In genomic region chr2:70127351-70128148, GRCm38 (mm10) we compare ENCODE assay signal across 7 mouse cellular contexts.
A peak's percentile ranks its signal among the peaks of the same experiment; 100 is the strongest.
DNase-seq lines count a peak whose midpoint lies in the region; ATAC-seq and TF ChIP-seq lines count a peak whose summit lies in the region.

No protein-coding gene starts in this region.

- no peak for TF ChIP-seq POLR2A in limb, embryonic 14.5 days (IDR thresholded peaks at IDR 0.05; ENCODE audit: borderline replicate concordance, extremely low read depth, insufficient read depth, insufficient read length)

- H3K27me3 ChIP-seq in lung, embryonic 16.5 days (ENCODE audit: control insufficient read depth, insufficient read depth, low read depth, low read length): no peaks in the 10 kb centered on the region
- H3K27me3 ChIP-seq in forebrain, embryonic 11.5 days (ENCODE audit: control insufficient read depth, insufficient read depth, low read length): peaks cover 2% of the 10 kb centered on the region; the same call in 1 of the 2 replicates
- 0 out of 2 replicates have a peak, but pooled peaks cover 9% of the 10 kb centered on the region for H3K27me3 ChIP-seq in limb, embryonic 14.5 days (ENCODE audit: control insufficient read depth, insufficient read depth, low read length)
- no peaks in the 10 kb centered on the region; the same call in none of the 2 replicates for H3K27me3 ChIP-seq in stomach, embryonic 16.5 days (ENCODE audit: control insufficient read depth, insufficient read depth, low read length)

- WGBS in lung, embryonic 16.5 days: 16% methylated on average over 21 of the region's 21 CpGs
- WGBS in forebrain, embryonic 11.5 days: 5% methylated on average over 21 of the region's 21 CpGs
- WGBS in limb, embryonic 14.5 days: 15% methylated on average over 21 of the region's 21 CpGs
- 14% methylated on average over 21 of the region's 21 CpGs for WGBS in stomach, embryonic 16.5 days

- DNase-seq in lung, postnatal 10 days: no peak
- DNase-seq in forebrain, embryonic 11.5 days (ENCODE audit: low spot score): peak; percentile 61
- no peak for DNase-seq in limb, embryonic 14.5 days (ENCODE audit: low spot score)
- DNase-seq in thymus, postnatal 10 days (ENCODE audit: low spot score in 2 of 2): no peak
- no peak for DNase-seq in spleen, adult 12 weeks (ENCODE audit: low spot score)

- no peak overlapping the region for H3K27ac ChIP-seq in lung, embryonic 16.5 days (ENCODE audit: low read length)
- peak overlapping the region; percentile 8; the same call in 1 of the 2 replicates for H3K27ac ChIP-seq in forebrain, embryonic 11.5 days (ENCODE audit: low read depth, low read length)
- H3K27ac ChIP-seq in limb, embryonic 14.5 days (replicated peaks; ENCODE audit: low read depth, low read length): no peak overlapping the region
- H3K27ac ChIP-seq in stomach, embryonic 16.5 days (ENCODE audit: low read length): no peak overlapping the region

- H3K36me3 ChIP-seq in lung, embryonic 16.5 days (ENCODE audit: control insufficient read depth, insufficient read depth, low read length): no peaks in the 10 kb centered on the region
- no peaks in the 10 kb centered on the region for H3K36me3 ChIP-seq in forebrain, embryonic 11.5 days (ENCODE audit: control insufficient read depth, insufficient read depth, low read length)
- H3K36me3 ChIP-seq in limb, embryonic 14.5 days (ENCODE audit: control insufficient read depth, insufficient read depth, low read length): no peaks in the 10 kb centered on the region
- no peaks in the 10 kb centered on the region for H3K36me3 ChIP-seq in stomach, embryonic 16.5 days (ENCODE audit: control insufficient read depth, insufficient read depth, low read length)

- H3K9ac ChIP-seq in lung, embryonic 16.5 days (ENCODE audit: low read length): no peak overlapping the region
- no peak overlapping the region for H3K9ac ChIP-seq in forebrain, embryonic 11.5 days (ENCODE audit: low read length)
- no peak overlapping the region for H3K9ac ChIP-seq in limb, embryonic 14.5 days (ENCODE audit: low read depth, low read length, severe bottlenecking)
- H3K9ac ChIP-seq in stomach, embryonic 16.5 days (ENCODE audit: low read length): peak overlapping the region; percentile 27; the same call in 1 of the 2 replicates

- peaks cover 6% of the 10 kb centered on the region for H3K4me1 ChIP-seq in lung, embryonic 16.5 days (replicated peaks; ENCODE audit: control insufficient read depth, insufficient read depth, low read length)
- H3K4me1 ChIP-seq in forebrain, embryonic 11.5 days (replicated peaks; ENCODE audit: control insufficient read depth, insufficient read depth, low read length): peaks cover 3% of the 10 kb centered on the region; the same call in 1 of the 2 replicates
- H3K4me1 ChIP-seq in limb, embryonic 14.5 days (ENCODE audit: control insufficient read depth, insufficient read depth, low read length): peaks cover 7% of the 10 kb centered on the region; the same call in 1 of the 2 replicates
- peaks cover 5% of the 10 kb centered on the region; the same call in 1 of the 2 replicates for H3K4me1 ChIP-seq in stomach, embryonic 16.5 days (ENCODE audit: control insufficient read depth, insufficient read depth, low read length)

- no peaks in the 10 kb centered on the region for H3K9me3 ChIP-seq in lung, embryonic 16.5 days (ENCODE audit: control insufficient read depth, low read length)
- no peaks in the 10 kb centered on the region for H3K9me3 ChIP-seq in forebrain, embryonic 11.5 days (ENCODE audit: control insufficient read depth, low read length)
- H3K9me3 ChIP-seq in limb, embryonic 14.5 days (ENCODE audit: control insufficient read depth, low read length): no peaks in the 10 kb centered on the region
- H3K9me3 ChIP-seq in stomach, embryonic 16.5 days (replicated peaks; ENCODE audit: control insufficient read depth, low read length): no peaks in the 10 kb centered on the region

- 0 out of 2 replicates have a peak, but pooled peaks have one; percentile 15 for ATAC-seq in lung, embryonic 16.5 days (ENCODE audit: low read depth)
- ATAC-seq in forebrain, embryonic 11.5 days (replicated peaks; ENCODE audit: low FRiP score): peak; percentile 84
- ATAC-seq in limb, embryonic 14.5 days (ENCODE audit: low FRiP score, low read depth): no peak
- ATAC-seq in stomach, embryonic 16.5 days (ENCODE audit: insufficient read depth, low FRiP score): no peak

- peak overlapping the region; percentile 55 for H3K4me2 ChIP-seq in lung, embryonic 16.5 days (ENCODE audit: low read depth, low read length)
- H3K4me2 ChIP-seq in forebrain, embryonic 11.5 days (ENCODE audit: low read depth, low read length, severe bottlenecking): peak overlapping the region; percentile 12; the same call in 1 of the 2 replicates
- H3K4me2 ChIP-seq in limb, embryonic 14.5 days (replicated peaks; ENCODE audit: low read depth, low read length, severe bottlenecking): peak overlapping the region; percentile 25; the same call in 1 of the 2 replicates
- peak overlapping the region; percentile 47 for H3K4me2 ChIP-seq in stomach, embryonic 16.5 days (ENCODE audit: low read depth, low read length)

- H3K4me3 ChIP-seq in lung, embryonic 16.5 days (ENCODE audit: low read length): no peak overlapping the region
- H3K4me3 ChIP-seq in forebrain, embryonic 11.5 days (ENCODE audit: low read depth, low read length): no peak overlapping the region
- H3K4me3 ChIP-seq in limb, embryonic 14.5 days (replicated peaks; ENCODE audit: low read length): 0 out of 2 replicates have a peak overlapping the region, but pooled peaks have one; percentile 3
- H3K4me3 ChIP-seq in stomach, embryonic 16.5 days (replicated peaks; ENCODE audit: low read length): peak overlapping the region; percentile 25; the same call in 1 of the 2 replicates

Comparison
In these comparisons a context has a peak if more than half of its experiments do, and no peak if none do; other contexts are left out.
1. ATAC-seq: peak in lung, embryonic 16.5 days (single experiment) and forebrain, embryonic 11.5 days (single experiment); none in limb, embryonic 14.5 days (single experiment) and stomach, embryonic 16.5 days (single experiment).
2. H3K4me3 ChIP-seq: peak in limb, embryonic 14.5 days (single experiment) and stomach, embryonic 16.5 days (single experiment); none in lung, embryonic 16.5 days (single experiment) and forebrain, embryonic 11.5 days (single experiment).
3. Peak in every context shown above with its lines, with median percentiles within 50 percentile points of each other: H3K4me2 ChIP-seq.